Mouse (Mus musculus) layer of hippocampus, postnatal 36 days (tissue): ENCODE measurements around the gene Syne1. TPM values are rescaled to one million over a fixed set of nuclear protein-coding genes. Genes with fewer than 3 reads are reported as not detected.
A peak's percentile ranks its signal among the peaks of the same experiment; 100 is the strongest.

Source experiments
- DNase-seq, 2 experiments: peaks; one replicate each; pipeline ENCODE4 v3.0.0; 2022
- total RNA-seq, 2 experiments: library from RNA; stranded (reverse); gene quantifications; 2 replicates each; pipeline ENCODE4 v1.2.3; 2021

The Syne1 gene
- total RNA-seq, result 100 to 1,000 TPM; 280 to 293 TPM

GRCm38 (mm10) chr10:5551382-5551781 lies at the start of gene Syne1:
Syne1 (minus strand) TSS chr10:5551482.
- no peak for DNase-seq

- DNase-seq, result peak; percentile 9 to 44
These were observed 48.8 kb upstream of the Syne1 start for GRCm38 (mm10) chr10:5600123-5600522.

- DNase-seq, result no peak
These were observed 45.3 kb upstream of the Syne1 start for GRCm38 (mm10) chr10:5596559-5596958.

DNA sequence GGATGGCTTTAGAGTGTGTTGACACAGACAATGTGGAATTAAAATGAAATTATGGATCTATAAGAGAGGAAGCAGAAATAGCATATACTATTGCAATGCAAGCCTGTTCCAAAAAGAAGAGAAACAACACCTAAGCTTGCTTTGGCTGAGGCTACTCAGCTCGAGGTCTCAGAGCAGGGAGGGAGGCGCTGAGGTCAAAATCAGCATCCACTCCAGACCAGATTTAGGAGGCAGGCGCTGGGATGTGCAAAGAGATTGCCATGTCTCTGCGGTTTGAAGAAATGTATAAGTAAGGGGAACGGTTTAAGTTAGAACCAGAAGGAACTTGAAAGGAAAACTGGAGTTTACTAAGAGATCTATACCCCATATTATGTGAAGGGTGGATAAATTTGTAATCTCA lies 43.2 kb upstream of the Syne1 start:
- no peak for DNase-seq

- no peak for DNase-seq
These were observed 42.2 kb upstream of the Syne1 start, which contains the start of gene Myct1 for GRCm38 (mm10) chr10:5593464-5593863. Myct1 (plus strand) TSS chr10:5593775.

DNA sequence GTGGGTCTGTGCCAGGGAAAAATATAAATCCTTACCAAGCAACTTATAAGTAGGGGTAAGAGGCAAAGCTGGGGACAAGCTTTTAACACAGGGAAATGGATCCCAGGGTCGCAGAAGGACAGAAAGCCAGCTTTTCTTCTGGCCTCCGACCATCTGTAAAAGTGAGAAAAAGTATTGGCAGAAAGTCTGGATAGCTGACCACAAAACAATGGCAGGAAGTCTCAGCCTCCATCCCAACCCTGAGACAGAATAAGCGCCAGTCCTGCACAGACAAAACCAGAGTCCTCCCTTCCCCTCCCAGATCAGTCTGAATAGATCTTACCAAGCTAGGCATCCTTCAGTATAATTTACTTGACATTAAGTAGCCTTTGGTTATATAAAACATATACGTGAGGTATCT lies 40.7 kb upstream of the Syne1 start:
- no peak for DNase-seq

GRCm38 (mm10) chr10:5591061-5591460 lies 39.8 kb upstream of the Syne1 start:
- no peak for DNase-seq

GRCm38 (mm10) chr10:5573328-5573727 lies 22.0 kb upstream of the Syne1 start:
- no peak for DNase-seq

DNA sequence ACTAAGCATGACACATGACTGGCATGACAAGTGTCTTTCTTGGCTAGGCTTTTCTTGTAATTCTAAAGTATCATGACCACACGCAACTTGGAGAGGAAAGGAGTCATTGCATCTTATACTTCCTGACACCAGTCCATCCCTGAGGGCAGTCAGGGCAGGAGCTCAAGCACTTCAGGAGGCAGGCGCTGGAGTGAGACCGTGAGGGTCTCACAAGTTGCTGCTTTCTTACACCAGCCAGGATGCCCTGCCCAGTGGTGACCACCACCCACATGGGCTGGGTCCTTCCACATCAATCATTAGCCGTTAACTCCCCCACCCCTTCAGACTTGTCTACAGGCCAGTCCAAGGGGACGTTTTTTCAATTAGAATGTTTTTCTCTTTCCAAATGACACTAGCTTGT lies 20.1 kb upstream of the Syne1 start:
- DNase-seq, result no peak

- DNase-seq, result no peak
These were observed 18.8 kb upstream of the Syne1 start for GRCm38 (mm10) chr10:5570059-5570458.

DNA sequence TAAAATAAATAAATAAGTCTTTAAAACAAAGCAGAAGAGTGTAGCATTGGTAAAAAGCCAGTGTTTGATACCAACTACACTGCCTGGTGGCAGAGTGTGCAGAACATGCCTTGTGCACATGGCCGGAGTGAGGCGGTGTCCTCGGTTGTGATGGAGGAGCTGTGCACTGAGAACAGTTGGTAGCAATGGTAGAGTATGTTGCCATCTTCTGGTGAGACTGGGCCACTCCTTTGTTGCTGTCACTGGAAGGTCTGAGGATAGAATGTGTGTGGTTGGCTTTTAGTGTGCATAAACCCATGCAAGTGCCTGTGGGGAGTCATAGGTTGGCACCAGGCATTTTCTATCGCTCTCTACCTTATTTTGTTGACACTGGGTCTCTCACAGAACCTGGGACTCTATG lies 17.7 kb upstream of the Syne1 start:
- DNase-seq, result no peak

GRCm38 (mm10) chr10:5561706-5562105 lies 10.4 kb upstream of the Syne1 start:
- no peak for DNase-seq

DNA sequence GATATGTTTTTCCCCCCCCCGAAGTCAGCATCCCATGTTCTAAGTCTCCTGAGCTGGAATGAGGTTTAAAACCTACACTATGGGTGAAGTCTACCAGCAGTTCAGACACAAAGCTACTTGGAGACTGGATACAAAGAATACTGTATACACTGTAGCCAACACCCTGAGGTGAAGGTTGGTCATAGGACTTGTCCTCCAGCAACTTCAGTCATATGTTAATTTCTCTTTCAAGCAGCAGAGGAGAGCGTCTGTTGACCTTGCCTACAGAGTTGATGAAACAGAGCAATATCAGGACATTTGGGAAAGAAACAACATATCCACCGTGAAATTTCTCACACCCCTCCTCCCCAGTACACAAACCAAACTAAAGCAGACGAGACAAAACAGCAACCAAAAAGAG lies 9.2 kb upstream of the Syne1 start:
- DNase-seq, result no peak

GRCm38 (mm10) chr10:5558808-5559207 lies 7.5 kb upstream of the Syne1 start:
- DNase-seq, result no peak

GRCm38 (mm10) chr10:5554941-5555340 lies 3.7 kb upstream of the Syne1 start:
- peak in 1 of 2 experiments; percentile 26 for DNase-seq

- DNase-seq, result peak; percentile 58 to 62
These were observed 887 bp downstream of the Syne1 start for GRCm38 (mm10) chr10:5550168-5551021.

DNA sequence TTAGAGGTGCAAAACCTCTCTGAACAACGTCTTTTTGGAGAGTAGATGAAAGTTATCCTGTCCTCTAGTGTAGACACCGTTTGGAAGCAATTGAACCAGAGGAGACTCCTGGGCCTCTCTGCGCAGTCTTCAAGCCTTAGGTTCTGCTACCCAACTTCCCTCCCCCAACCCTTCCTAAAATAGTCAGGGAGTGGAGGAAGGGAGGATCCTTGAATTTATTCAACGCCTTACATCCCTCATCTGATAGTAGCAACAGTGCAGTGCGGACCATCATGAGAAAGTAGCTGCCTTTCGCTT lies 1.5 kb downstream of the Syne1 start:
- no peak for DNase-seq

GRCm38 (mm10) chr10:5548651-5549050 lies 2.6 kb downstream of the Syne1 start:
- no peak for DNase-seq

GRCm38 (mm10) chr10:5547769-5548168 lies 3.5 kb downstream of the Syne1 start:
- DNase-seq, result no peak

DNA sequence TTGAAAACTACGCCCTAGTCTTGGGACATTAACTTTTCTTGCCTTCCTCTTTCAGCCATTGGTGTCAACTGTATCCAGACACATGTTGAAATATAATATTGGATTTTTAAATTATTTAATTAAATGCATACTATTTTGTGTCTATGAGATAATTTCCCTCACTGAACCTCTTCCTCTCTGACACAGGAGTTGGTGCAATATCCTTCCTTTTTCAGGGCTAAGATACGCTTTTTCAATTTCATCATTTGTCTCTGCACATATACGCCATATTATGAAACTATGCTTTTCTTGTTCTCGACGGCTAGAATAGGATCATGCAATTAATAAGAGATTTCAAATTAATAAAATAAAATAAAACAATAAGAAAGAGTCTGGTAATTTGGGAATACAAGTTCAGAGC lies 4.9 kb downstream of the Syne1 start:
- no peak for DNase-seq

DNA sequence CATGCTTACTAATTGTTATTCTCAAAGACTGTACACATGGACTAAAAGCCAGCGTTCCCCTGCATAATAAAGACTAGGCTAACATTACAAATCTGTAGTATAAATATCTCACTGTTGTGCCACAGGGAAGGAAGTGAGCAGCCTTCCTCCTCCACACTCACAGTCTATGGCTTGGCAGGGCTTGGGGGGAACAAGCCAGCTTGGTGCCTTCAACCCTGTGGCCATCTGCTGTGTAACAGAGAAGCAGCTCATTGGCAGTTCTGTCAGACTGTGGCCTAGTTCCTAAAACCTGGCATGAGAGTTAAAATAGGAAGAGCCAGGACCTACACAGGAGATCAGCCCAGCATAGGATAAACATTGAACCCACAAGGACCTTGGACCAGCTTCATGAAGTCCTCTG lies 23.0 kb downstream of the Syne1 start:
- DNase-seq, result peak; percentile 56 to 67

DNA sequence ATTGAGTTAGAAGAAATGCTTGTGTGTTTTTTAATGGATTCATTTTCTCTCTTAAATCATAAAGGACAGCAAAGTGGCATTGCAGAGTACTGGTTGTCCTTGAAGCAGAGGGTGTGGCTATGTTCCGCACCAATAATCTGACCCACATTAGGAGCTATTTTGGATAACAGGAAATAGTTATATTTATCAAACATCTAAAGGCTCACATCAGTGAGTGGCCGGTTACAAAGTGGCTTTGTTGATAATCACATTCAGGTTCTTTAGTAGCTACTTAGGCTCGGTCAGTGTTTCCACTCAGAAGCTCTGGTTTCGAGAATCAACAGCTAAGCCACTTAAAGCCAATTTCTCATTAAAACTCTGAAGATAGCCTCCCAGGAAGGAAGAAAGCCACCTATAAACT lies 23.6 kb downstream of the Syne1 start:
- no peak for DNase-seq

GRCm38 (mm10) chr10:5522904-5523303 lies 28.4 kb downstream of the Syne1 start:
- no peak for DNase-seq

DNA sequence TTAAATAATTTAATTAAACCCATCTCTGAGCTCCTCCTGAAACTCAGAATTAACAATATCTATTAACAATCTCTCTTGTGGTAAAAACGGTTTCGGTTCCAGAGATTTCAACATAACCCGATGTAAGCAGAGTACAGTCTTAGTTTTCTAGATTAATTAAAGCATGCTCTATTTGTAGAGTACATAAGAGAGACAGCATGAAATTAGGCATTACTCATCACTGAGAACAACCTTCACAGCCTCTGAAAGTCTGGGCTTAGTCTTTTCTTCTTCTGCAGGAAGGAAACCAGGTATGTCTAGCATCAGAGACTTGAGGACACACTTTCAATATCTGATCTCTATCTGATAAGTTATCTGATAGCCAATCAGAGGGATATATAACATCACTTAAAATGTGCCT lies 29.0 kb downstream of the Syne1 start:
- DNase-seq, result no peak

DNA sequence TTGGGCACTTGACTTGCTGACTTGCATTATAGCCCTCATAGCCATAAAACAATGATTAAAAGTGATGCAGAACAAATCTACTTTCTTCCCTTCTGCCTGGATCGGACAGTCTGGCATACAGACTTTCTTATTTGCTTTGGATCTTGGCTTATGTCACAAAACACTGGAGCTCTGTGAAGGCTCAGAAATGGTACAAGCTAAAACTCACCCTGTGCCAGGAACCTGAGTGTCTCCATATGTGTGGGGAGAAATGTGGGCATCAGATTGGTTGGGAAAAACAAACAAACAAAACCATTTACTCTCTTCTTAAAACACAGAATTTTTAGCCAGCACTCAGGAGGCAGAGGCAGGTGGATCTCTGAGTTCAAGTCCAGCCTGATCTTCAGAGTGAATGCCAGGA lies 30.6 kb downstream of the Syne1 start:
- DNase-seq, result no peak
